Mouse (Mus musculus): ENCODE data around the gene Gm42791. TPM values are rescaled to one million over a fixed set of nuclear protein-coding genes. Genes with fewer than 3 reads are reported as not detected.

Gm42791 gene
- polyA plus RNA-seq, 1 experiment from 2014 or later = 1.3 TPM

- H3K9me3 ChIP-seq (ENCODE audit: control insufficient read depth, low read length) = no peaks in the 10 kb centered on the region
- ATAC-seq (ENCODE audit: low read depth) = no peak
- no peaks in the 10 kb centered on the region for H3K27me3 ChIP-seq (ENCODE audit: control insufficient read depth, insufficient read depth, low read depth, low read length)
- H3K36me3 ChIP-seq (ENCODE audit: control insufficient read depth, insufficient read depth, low read length) = no peaks in the 10 kb centered on the region
- no peak overlapping the region for H3K27ac ChIP-seq (ENCODE audit: low read length)
- no peak overlapping the region for H3K4me2 ChIP-seq (ENCODE audit: low read depth, low read length)
- H3K4me1 ChIP-seq (replicated peaks; ENCODE audit: control insufficient read depth, insufficient read depth, low read length) = peaks cover 10% of the 10 kb centered on the region
- 84% methylated on average over 12 of the region's 12 CpGs for WGBS
- H3K4me3 ChIP-seq (ENCODE audit: low read length) = no peak overlapping the region
- no peak overlapping the region for H3K9ac ChIP-seq (ENCODE audit: low read length)
Measured at GRCm38 (mm10) chr5:148975035-148975434, 19.9 kb downstream of the Gm42791 start.

- H3K27ac ChIP-seq (ENCODE audit: low read length) = no peak overlapping the region
- H3K4me3 ChIP-seq (ENCODE audit: low read length) = no peak overlapping the region
- WGBS = 6% methylated on average over 6 of the region's 6 CpGs
- H3K9me3 ChIP-seq (ENCODE audit: control insufficient read depth, low read length) = no peaks in the 10 kb centered on the region
- no peak for ATAC-seq (ENCODE audit: low read depth)
- no peak overlapping the region for H3K4me2 ChIP-seq (ENCODE audit: low read depth, low read length)
- peaks cover 19% of the 10 kb centered on the region for H3K4me1 ChIP-seq (replicated peaks; ENCODE audit: control insufficient read depth, insufficient read depth, low read length)
- no peak overlapping the region for H3K9ac ChIP-seq (ENCODE audit: low read length)
- H3K27me3 ChIP-seq (ENCODE audit: control insufficient read depth, insufficient read depth, low read depth, low read length) = no peaks in the 10 kb centered on the region
- H3K36me3 ChIP-seq (ENCODE audit: control insufficient read depth, insufficient read depth, low read length) = no peaks in the 10 kb centered on the region
Measured at GRCm38 (mm10) chr5:148973019-148973668, 21.8 kb downstream of the Gm42791 start.

DNA sequence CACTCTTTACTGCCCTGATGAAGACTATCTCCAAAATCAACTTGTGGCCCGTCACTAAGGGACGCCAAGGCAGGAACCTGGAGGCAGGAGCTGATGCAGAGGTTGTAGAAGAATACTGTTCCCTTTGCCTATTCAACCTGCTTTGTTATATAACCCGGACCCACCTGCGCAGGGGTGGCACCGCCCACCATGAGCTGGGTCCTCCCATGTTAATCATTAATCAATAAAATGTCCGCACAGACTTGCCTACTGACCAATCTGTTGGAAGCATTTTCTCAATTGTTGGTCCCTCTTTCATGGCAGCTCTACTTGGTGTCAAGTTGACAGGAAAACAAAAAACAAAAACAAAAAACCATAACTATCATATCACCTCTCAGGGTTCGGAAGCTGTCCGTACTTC is 22.8 kb downstream of the Gm42791 start:
- 80% methylated on average over 8 of the region's 8 CpGs for WGBS
- ATAC-seq (ENCODE audit: low read depth) = no peak
- Histone ChIP-seq H3K27ac (ENCODE audit: low read length) (no peak overlapping the region), H3K9me3 (ENCODE audit: control insufficient read depth, low read length) (no peaks in the 10 kb centered on the region), H3K9ac (ENCODE audit: low read length) (no peak overlapping the region), H3K4me1 (replicated peaks; ENCODE audit: control insufficient read depth, insufficient read depth, low read length) (peaks cover 13% of the 10 kb centered on the region), H3K36me3 (ENCODE audit: control insufficient read depth, insufficient read depth, low read length) (no peaks in the 10 kb centered on the region), H3K4me3 (ENCODE audit: low read length) (no peak overlapping the region), H3K27me3 (ENCODE audit: control insufficient read depth, insufficient read depth, low read depth, low read length) (no peaks in the 10 kb centered on the region), H3K4me2 (ENCODE audit: low read depth, low read length) (no peak overlapping the region)

DNA sequence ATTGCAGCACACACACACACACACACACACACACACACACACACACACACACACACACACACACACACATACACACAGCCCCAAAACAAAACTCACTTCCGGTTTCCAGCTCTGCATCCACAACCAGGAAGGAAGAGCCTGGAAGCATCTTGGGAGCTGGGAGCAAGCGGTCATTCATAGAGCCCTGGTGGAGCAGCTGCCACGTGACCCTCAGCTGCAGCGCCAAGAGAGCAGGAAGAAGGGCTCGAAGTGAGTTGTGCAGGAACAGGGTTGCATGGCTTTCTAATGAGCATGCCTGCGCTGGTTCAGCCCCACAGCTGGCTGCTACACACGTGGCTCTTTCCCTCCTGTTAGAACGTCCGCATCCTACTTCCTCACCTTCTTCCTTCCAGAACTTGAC is 25.3 kb downstream of the Gm42791 start:
- Histone ChIP-seq H3K4me2 (ENCODE audit: low read depth, low read length) (no peak overlapping the region), H3K4me1 (replicated peaks; ENCODE audit: control insufficient read depth, insufficient read depth, low read length) (peaks cover 33% of the 10 kb centered on the region), H3K9me3 (ENCODE audit: control insufficient read depth, low read length) (no peaks in the 10 kb centered on the region), H3K27ac (ENCODE audit: low read length) (no peak overlapping the region), H3K27me3 (ENCODE audit: control insufficient read depth, insufficient read depth, low read depth, low read length) (no peaks in the 10 kb centered on the region), H3K4me3 (ENCODE audit: low read length) (no peak overlapping the region), H3K9ac (ENCODE audit: low read length) (no peak overlapping the region), H3K36me3 (ENCODE audit: control insufficient read depth, insufficient read depth, low read length) (no peaks in the 10 kb centered on the region)
- 24% methylated on average over 9 of the region's 9 CpGs for WGBS
- peak; percentile 53 for ATAC-seq (ENCODE audit: low read depth)

DNA sequence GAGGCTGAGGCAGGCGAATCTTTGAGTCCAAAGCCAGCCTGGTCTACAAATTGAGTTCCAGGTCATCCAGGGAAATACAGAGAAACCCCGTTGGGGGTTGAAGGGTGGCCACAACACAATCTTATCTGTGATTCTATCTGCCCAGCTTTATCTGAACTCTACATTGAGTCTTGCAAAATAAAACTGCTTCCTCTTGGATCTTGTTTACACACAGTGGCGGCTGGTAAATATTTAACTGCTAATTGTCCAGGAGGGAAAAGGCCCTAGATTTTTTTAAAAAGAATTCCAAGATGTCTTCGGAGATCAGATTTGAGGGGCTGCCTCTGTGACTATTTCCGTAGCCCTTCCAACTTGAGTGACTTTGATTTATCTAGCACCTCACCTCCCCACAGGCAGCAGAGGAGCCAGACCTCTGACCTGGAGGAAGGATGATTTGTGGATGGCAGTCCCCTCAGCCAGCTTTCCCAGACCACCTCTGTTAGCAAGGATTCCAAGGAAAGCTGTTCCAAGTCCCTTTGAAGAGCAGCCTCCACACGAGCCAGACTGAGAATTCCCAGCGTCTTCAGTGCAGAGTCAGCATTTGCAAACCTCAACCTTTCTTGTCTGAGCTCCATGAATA is 25.9 kb downstream of the Gm42791 start:
- Histone ChIP-seq H3K4me1 (replicated peaks; ENCODE audit: control insufficient read depth, insufficient read depth, low read length) (peaks cover 35% of the 10 kb centered on the region), H3K36me3 (ENCODE audit: control insufficient read depth, insufficient read depth, low read length) (no peaks in the 10 kb centered on the region), H3K9ac (ENCODE audit: low read length) (no peak overlapping the region), H3K27ac (ENCODE audit: low read length) (peak overlapping the region; percentile 59; the same call in 1 of the 2 replicates), H3K27me3 (ENCODE audit: control insufficient read depth, insufficient read depth, low read depth, low read length) (no peaks in the 10 kb centered on the region), H3K4me3 (ENCODE audit: low read length) (no peak overlapping the region), H3K9me3 (ENCODE audit: control insufficient read depth, low read length) (no peaks in the 10 kb centered on the region), H3K4me2 (ENCODE audit: low read depth, low read length) (no peak overlapping the region)
- ATAC-seq (ENCODE audit: low read depth) = no peak
- WGBS = 37% methylated on average over 7 of the region's 7 CpGs

- WGBS = 63% methylated on average over 5 of the region's 5 CpGs
- H3K9ac ChIP-seq (ENCODE audit: low read length) = no peak overlapping the region
- H3K4me2 ChIP-seq (ENCODE audit: low read depth, low read length) = no peak overlapping the region
- no peaks in the 10 kb centered on the region for H3K27me3 ChIP-seq (ENCODE audit: control insufficient read depth, insufficient read depth, low read depth, low read length)
- H3K4me3 ChIP-seq (ENCODE audit: low read length) = no peak overlapping the region
- no peak for ATAC-seq (ENCODE audit: low read depth)
- no peak overlapping the region for H3K27ac ChIP-seq (ENCODE audit: low read length)
- H3K36me3 ChIP-seq (ENCODE audit: control insufficient read depth, insufficient read depth, low read length) = no peaks in the 10 kb centered on the region
- H3K9me3 ChIP-seq (ENCODE audit: control insufficient read depth, low read length) = no peaks in the 10 kb centered on the region
- H3K4me1 ChIP-seq (replicated peaks; ENCODE audit: control insufficient read depth, insufficient read depth, low read length) = peaks cover 34% of the 10 kb centered on the region
Measured at GRCm38 (mm10) chr5:148968179-148968578, 26.8 kb downstream of the Gm42791 start.

- H3K4me1 ChIP-seq (replicated peaks; ENCODE audit: control insufficient read depth, insufficient read depth, low read length) = peaks cover 30% of the 10 kb centered on the region
- WGBS = 43% methylated on average over 6 of the region's 6 CpGs
- H3K9me3 ChIP-seq (ENCODE audit: control insufficient read depth, low read length) = no peaks in the 10 kb centered on the region
- no peaks in the 10 kb centered on the region for H3K27me3 ChIP-seq (ENCODE audit: control insufficient read depth, insufficient read depth, low read depth, low read length)
- H3K4me3 ChIP-seq (ENCODE audit: low read length) = no peak overlapping the region
- ATAC-seq (ENCODE audit: low read depth) = no peak
- H3K36me3 ChIP-seq (ENCODE audit: control insufficient read depth, insufficient read depth, low read length) = no peaks in the 10 kb centered on the region
- no peak overlapping the region for H3K4me2 ChIP-seq (ENCODE audit: low read depth, low read length)
- peak overlapping the region; percentile 90 for H3K27ac ChIP-seq (ENCODE audit: low read length)
- H3K9ac ChIP-seq (ENCODE audit: low read length) = 0 out of 2 replicates have a peak overlapping the region, but pooled peaks have one; percentile 21
Measured at GRCm38 (mm10) chr5:148966395-148966794, 28.6 kb downstream of the Gm42791 start.

DNA sequence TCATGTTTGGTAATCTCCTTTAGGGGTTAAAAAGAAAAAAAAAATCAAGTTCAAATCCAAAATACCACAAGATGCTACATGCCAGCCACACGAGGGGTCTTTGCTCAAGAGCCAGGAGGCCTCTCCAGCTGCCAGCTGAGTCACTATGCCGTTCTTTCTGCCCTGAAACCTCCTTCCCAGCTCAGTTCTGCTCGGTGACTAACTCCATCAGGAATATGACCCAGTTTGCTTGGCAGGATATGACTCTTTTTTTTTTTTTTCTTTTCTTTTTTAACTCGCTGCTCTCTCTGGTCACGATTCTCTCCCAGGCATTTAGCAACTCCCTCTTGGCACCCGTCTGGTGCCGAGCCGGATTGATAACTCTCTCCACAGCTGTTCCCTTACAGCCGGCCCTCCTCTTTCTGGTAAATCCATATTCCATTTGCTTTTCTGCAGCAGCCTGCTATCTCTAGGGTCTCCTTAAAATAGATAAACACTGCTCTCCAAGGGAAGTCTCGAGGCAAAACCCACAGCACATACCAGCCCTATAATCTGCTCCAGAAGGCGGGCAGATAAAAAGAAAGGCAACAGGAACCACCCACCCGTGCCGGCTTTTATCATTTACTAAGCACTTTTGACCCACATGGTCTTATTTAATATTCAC is 29.1 kb downstream of the Gm42791 start:
- H3K27me3 ChIP-seq (ENCODE audit: control insufficient read depth, insufficient read depth, low read depth, low read length) = no peaks in the 10 kb centered on the region
- H3K27ac ChIP-seq (ENCODE audit: low read length) = peak overlapping the region; percentile 90
- H3K4me1 ChIP-seq (replicated peaks; ENCODE audit: control insufficient read depth, insufficient read depth, low read length) = peaks cover 30% of the 10 kb centered on the region
- 6% methylated on average over 13 of the region's 13 CpGs for WGBS
- no peak overlapping the region for H3K4me3 ChIP-seq (ENCODE audit: low read length)
- ATAC-seq (ENCODE audit: low read depth) = peak; percentile 87
- 0 out of 2 replicates have a peak overlapping the region, but pooled peaks have one; percentile 8 for H3K9ac ChIP-seq (ENCODE audit: low read length)
- H3K36me3 ChIP-seq (ENCODE audit: control insufficient read depth, insufficient read depth, low read length) = no peaks in the 10 kb centered on the region
- no peaks in the 10 kb centered on the region for H3K9me3 ChIP-seq (ENCODE audit: control insufficient read depth, low read length)
- peak overlapping the region; percentile 31 for H3K4me2 ChIP-seq (ENCODE audit: low read depth, low read length)

DNA sequence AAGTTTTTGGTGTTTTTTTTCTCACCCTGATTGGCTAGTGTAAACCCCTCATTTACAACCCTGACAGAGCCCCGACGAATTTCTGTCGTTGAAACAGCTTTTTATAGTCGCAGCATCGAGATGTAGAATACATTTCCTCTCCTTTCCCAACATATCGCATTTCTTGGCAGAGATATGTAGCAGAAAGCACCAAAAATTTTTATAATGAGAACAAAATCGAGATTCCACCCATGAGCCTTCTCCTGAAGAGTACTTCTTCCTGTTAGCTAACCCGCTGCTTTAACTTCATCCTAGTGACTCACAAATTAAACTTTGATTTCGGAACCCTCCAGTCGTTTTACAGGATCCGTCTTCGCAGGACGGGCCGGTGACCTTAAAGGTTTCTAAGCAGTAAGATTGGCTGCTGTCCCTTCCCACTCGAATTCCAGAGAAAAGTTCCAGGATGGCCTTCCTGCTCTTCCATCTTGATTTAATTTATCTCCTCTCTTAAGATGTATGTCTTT is 29.8 kb downstream of the Gm42791 start:
- peak overlapping the region; percentile 90 for H3K27ac ChIP-seq (ENCODE audit: low read length)
- no peaks in the 10 kb centered on the region for H3K27me3 ChIP-seq (ENCODE audit: control insufficient read depth, insufficient read depth, low read depth, low read length)
- H3K4me2 ChIP-seq (ENCODE audit: low read depth, low read length) = peak overlapping the region; percentile 31
- H3K4me3 ChIP-seq (ENCODE audit: low read length) = no peak overlapping the region
- WGBS = 25% methylated on average over 15 of the region's 15 CpGs
- 0 out of 2 replicates have a peak overlapping the region, but pooled peaks have one; percentile 8 for H3K9ac ChIP-seq (ENCODE audit: low read length)
- H3K4me1 ChIP-seq (replicated peaks; ENCODE audit: control insufficient read depth, insufficient read depth, low read length) = peaks cover 30% of the 10 kb centered on the region
- no peaks in the 10 kb centered on the region for H3K36me3 ChIP-seq (ENCODE audit: control insufficient read depth, insufficient read depth, low read length)
- H3K9me3 ChIP-seq (ENCODE audit: control insufficient read depth, low read length) = no peaks in the 10 kb centered on the region
- no peak for ATAC-seq (ENCODE audit: low read depth)

All from lung, embryonic 16.5 days (tissue).